Mouse (Mus musculus): Measurements from ENCODE around the gene Cenpt. TPM values are rescaled to one million over a fixed set of nuclear protein-coding genes. Genes with fewer than 3 reads are reported as not detected.
A peak's percentile ranks its signal among the peaks of the same experiment; 100 is the strongest.

Cenpt gene
- polyA plus RNA-seq, 1 experiment = 15.7 TPM

GRCm38 (mm10) chr8:105819659-105820058 lies 33.4 kb downstream of the Cenpt start:
- Histone ChIP-seq H3K27ac (ENCODE audit: control insufficient read depth, insufficient read depth, low read depth, low read length) (no peak overlapping the region), H3K4me3 (ENCODE audit: control insufficient read depth, low read depth, low read length) (no peak overlapping the region), H3K4me1 (ENCODE audit: control insufficient read depth, insufficient read depth, low read length) (no peaks in the 10 kb centered on the region), H3K27me3 (ENCODE audit: control insufficient read depth, insufficient read depth, low read length) (no peaks in the 10 kb centered on the region), H3K36me3 (ENCODE audit: control insufficient read depth, insufficient read depth, low read length) (no peaks in the 10 kb centered on the region; the same call in 1 of the 2 replicates)
- TF ChIP-seq CTCF (IDR thresholded peaks at IDR 0.05; ENCODE audit: control insufficient read depth, insufficient read depth, insufficient replicate concordance, low read depth, low read length) (no peak), POLR2A (IDR thresholded peaks at IDR 0.05; ENCODE audit: control insufficient read depth, low read depth, low read length) (no peak)

GRCm38 (mm10) chr8:105813241-105813640 lies 39.8 kb downstream of the Cenpt start:
- no peaks in the 10 kb centered on the region for H3K27me3 ChIP-seq (ENCODE audit: control insufficient read depth, insufficient read depth, low read length)
- no peaks in the 10 kb centered on the region for H3K36me3 ChIP-seq (ENCODE audit: control insufficient read depth, insufficient read depth, low read length)
- no peak overlapping the region for H3K27ac ChIP-seq (ENCODE audit: control insufficient read depth, insufficient read depth, low read depth, low read length)
- no peak overlapping the region for H3K4me3 ChIP-seq (ENCODE audit: control insufficient read depth, low read depth, low read length)
- no peak for TF ChIP-seq POLR2A (IDR thresholded peaks at IDR 0.05; ENCODE audit: control insufficient read depth, low read depth, low read length)
- TF ChIP-seq CTCF (IDR thresholded peaks at IDR 0.05; ENCODE audit: control insufficient read depth, insufficient read depth, insufficient replicate concordance, low read depth, low read length) = no peak
- H3K4me1 ChIP-seq (ENCODE audit: control insufficient read depth, insufficient read depth, low read length) = no peaks in the 10 kb centered on the region

GRCm38 (mm10) chr8:105812511-105812910 lies 40.6 kb downstream of the Cenpt start:
- H3K27me3 ChIP-seq (ENCODE audit: control insufficient read depth, insufficient read depth, low read length) = no peaks in the 10 kb centered on the region
- H3K36me3 ChIP-seq (ENCODE audit: control insufficient read depth, insufficient read depth, low read length) = no peaks in the 10 kb centered on the region
- no peak for TF ChIP-seq POLR2A (IDR thresholded peaks at IDR 0.05; ENCODE audit: control insufficient read depth, low read depth, low read length)
- no peak for TF ChIP-seq CTCF (IDR thresholded peaks at IDR 0.05; ENCODE audit: control insufficient read depth, insufficient read depth, insufficient replicate concordance, low read depth, low read length)
- no peaks in the 10 kb centered on the region for H3K4me1 ChIP-seq (ENCODE audit: control insufficient read depth, insufficient read depth, low read length)
- no peak overlapping the region for H3K27ac ChIP-seq (ENCODE audit: control insufficient read depth, insufficient read depth, low read depth, low read length)
- H3K4me3 ChIP-seq (ENCODE audit: control insufficient read depth, low read depth, low read length) = no peak overlapping the region

GRCm38 (mm10) chr8:105811543-105811942 lies 41.5 kb downstream of the Cenpt start:
- H3K27ac ChIP-seq (ENCODE audit: control insufficient read depth, insufficient read depth, low read depth, low read length) = no peak overlapping the region
- no peaks in the 10 kb centered on the region for H3K36me3 ChIP-seq (ENCODE audit: control insufficient read depth, insufficient read depth, low read length)

GRCm38 (mm10) chr8:105811061-105811460 lies 42.0 kb downstream of the Cenpt start:
- no peak for TF ChIP-seq POLR2A (IDR thresholded peaks at IDR 0.05; ENCODE audit: control insufficient read depth, low read depth, low read length)
- no peak for TF ChIP-seq CTCF (IDR thresholded peaks at IDR 0.05; ENCODE audit: control insufficient read depth, insufficient read depth, insufficient replicate concordance, low read depth, low read length)
- no peaks in the 10 kb centered on the region for H3K4me1 ChIP-seq (ENCODE audit: control insufficient read depth, insufficient read depth, low read length)
- H3K36me3 ChIP-seq (ENCODE audit: control insufficient read depth, insufficient read depth, low read length) = no peaks in the 10 kb centered on the region
- H3K4me3 ChIP-seq (ENCODE audit: control insufficient read depth, low read depth, low read length) = no peak overlapping the region
- H3K27me3 ChIP-seq (ENCODE audit: control insufficient read depth, insufficient read depth, low read length) = no peaks in the 10 kb centered on the region
- peak overlapping the region; percentile 10; the same call in 1 of the 2 replicates for H3K27ac ChIP-seq (ENCODE audit: control insufficient read depth, insufficient read depth, low read depth, low read length)

More at GRCm38 (mm10) chr8:105811543-105811942, 41.5 kb downstream of the Cenpt start:
- Histone ChIP-seq H3K4me3 (ENCODE audit: control insufficient read depth, low read depth, low read length) (no peak overlapping the region), H3K27me3 (ENCODE audit: control insufficient read depth, insufficient read depth, low read length) (no peaks in the 10 kb centered on the region), H3K4me1 (ENCODE audit: control insufficient read depth, insufficient read depth, low read length) (no peaks in the 10 kb centered on the region)
- TF ChIP-seq POLR2A (IDR thresholded peaks at IDR 0.05; ENCODE audit: control insufficient read depth, low read depth, low read length) = no peak
- TF ChIP-seq CTCF (IDR thresholded peaks at IDR 0.05; ENCODE audit: control insufficient read depth, insufficient read depth, insufficient replicate concordance, low read depth, low read length) = no peak

- Histone ChIP-seq H3K4me3 (ENCODE audit: control insufficient read depth, low read depth, low read length) (no peak overlapping the region), H3K36me3 (ENCODE audit: control insufficient read depth, insufficient read depth, low read length) (no peaks in the 10 kb centered on the region), H3K27ac (ENCODE audit: control insufficient read depth, insufficient read depth, low read depth, low read length) (no peak overlapping the region), H3K27me3 (ENCODE audit: control insufficient read depth, insufficient read depth, low read length) (no peaks in the 10 kb centered on the region), H3K4me1 (ENCODE audit: control insufficient read depth, insufficient read depth, low read length) (no peaks in the 10 kb centered on the region)
- no peak for TF ChIP-seq CTCF (IDR thresholded peaks at IDR 0.05; ENCODE audit: control insufficient read depth, insufficient read depth, insufficient replicate concordance, low read depth, low read length)
- TF ChIP-seq POLR2A (IDR thresholded peaks at IDR 0.05; ENCODE audit: control insufficient read depth, low read depth, low read length) = no peak
Observed at GRCm38 (mm10) chr8:105810245-105810786, 42.8 kb downstream of the Cenpt start.

GRCm38 (mm10) chr8:105808480-105808879 lies 44.6 kb downstream of the Cenpt start:
- no peaks in the 10 kb centered on the region for H3K27me3 ChIP-seq (ENCODE audit: control insufficient read depth, insufficient read depth, low read length)
- TF ChIP-seq CTCF (IDR thresholded peaks at IDR 0.05; ENCODE audit: control insufficient read depth, insufficient read depth, insufficient replicate concordance, low read depth, low read length) (no peak), POLR2A (IDR thresholded peaks at IDR 0.05; ENCODE audit: control insufficient read depth, low read depth, low read length) (no peak)
- no peak overlapping the region for H3K27ac ChIP-seq (ENCODE audit: control insufficient read depth, insufficient read depth, low read depth, low read length)
- H3K4me1 ChIP-seq (ENCODE audit: control insufficient read depth, insufficient read depth, low read length) = no peaks in the 10 kb centered on the region
- H3K4me3 ChIP-seq (ENCODE audit: control insufficient read depth, low read depth, low read length) = no peak overlapping the region
- no peaks in the 10 kb centered on the region for H3K36me3 ChIP-seq (ENCODE audit: control insufficient read depth, insufficient read depth, low read length)

Data from testis, adult 2 months (tissue).